In genomic region chr11:43411413-43411812, GRCm38 (mm10) we compare ENCODE assay signal across 9 mouse cellular contexts. TPM values are rescaled to one million over a fixed set of nuclear protein-coding genes. Genes with fewer than 3 reads are reported as not detected.
A peak's percentile ranks its signal among the peaks of the same experiment; 100 is the strongest.
DNase-seq lines count a peak whose midpoint lies in the region; ATAC-seq and TF ChIP-seq lines count a peak whose summit lies in the region.
"Had no signal": no experiment of that assay in that cellular context is flagged by ENCODE, and none has a peak within 500 bp of the region (broad histone marks: within the 10 kb centered on the region; RNA-seq: fewer than 3 reads in every experiment).

No protein-coding gene starts in this region.

- H3K4me2 ChIP-seq in kidney, embryonic 15.5 days = no peak overlapping the region
- H3K4me2 ChIP-seq in forebrain, embryonic 13.5 days = no peak overlapping the region
- H3K4me2 ChIP-seq in hindbrain, embryonic 16.5 days (ENCODE audit: low read length) = no peak overlapping the region
- H3K4me2 ChIP-seq in midbrain, embryonic 14.5 days (ENCODE audit: low read length) = no peak overlapping the region
- H3K4me2 ChIP-seq: neural tube, embryonic 13.5 days had no signal

- TF ChIP-seq POLR2A in brain, embryonic 14.5 days (IDR thresholded peaks at IDR 0.05; ENCODE audit: borderline replicate concordance, extremely low read depth, insufficient read depth, insufficient read length, poor library complexity, severe bottlenecking) = no peak

- no peaks in the 10 kb centered on the region for H3K36me3 ChIP-seq in kidney, embryonic 15.5 days
- no peaks in the 10 kb centered on the region for H3K36me3 ChIP-seq in forebrain, embryonic 13.5 days (ENCODE audit: poor library complexity, severe bottlenecking)
- no peaks in the 10 kb centered on the region for H3K36me3 ChIP-seq in hindbrain, embryonic 16.5 days (ENCODE audit: control insufficient read depth, insufficient read depth, low read length)
- no peaks in the 10 kb centered on the region for H3K36me3 ChIP-seq in midbrain, embryonic 14.5 days (ENCODE audit: control insufficient read depth, insufficient read depth, low read length)
- H3K36me3 ChIP-seq: neural tube, embryonic 13.5 days had no signal

- 7% methylated on average over 1 of the region's 1 CpGs for WGBS in kidney, embryonic 15.5 days
- WGBS in forebrain, embryonic 13.5 days = 6% methylated on average over 1 of the region's 1 CpGs
- 0% methylated on average over 1 of the region's 1 CpGs for whole genome bisulfite sequencing in hindbrain, embryonic 16.5 days
- WGBS in midbrain, embryonic 14.5 days = 2% methylated on average over 1 of the region's 1 CpGs

- no peak overlapping the region for H3K9ac ChIP-seq in kidney, embryonic 15.5 days
- no peak overlapping the region for H3K9ac ChIP-seq in forebrain, embryonic 13.5 days
- no peak overlapping the region for H3K9ac ChIP-seq in hindbrain, embryonic 16.5 days (ENCODE audit: low read depth, low read length)
- no peak overlapping the region for H3K9ac ChIP-seq in midbrain, embryonic 14.5 days (replicated peaks; ENCODE audit: low read length)
- H3K9ac ChIP-seq: neural tube, embryonic 13.5 days had no signal

- H3K4me1 ChIP-seq in kidney, embryonic 15.5 days = no peaks in the 10 kb centered on the region
- H3K4me1 ChIP-seq in forebrain, embryonic 13.5 days = no peaks in the 10 kb centered on the region
- H3K4me1 ChIP-seq in hindbrain, embryonic 16.5 days (ENCODE audit: control insufficient read depth, insufficient read depth, low read depth, low read length) = no peaks in the 10 kb centered on the region
- no peaks in the 10 kb centered on the region for H3K4me1 ChIP-seq in midbrain, embryonic 14.5 days (ENCODE audit: control insufficient read depth, insufficient read depth, low read length)
- H3K4me1 ChIP-seq: neural tube, embryonic 13.5 days had no signal

- no peak overlapping the region for H3K4me3 ChIP-seq in kidney, embryonic 15.5 days (replicated peaks)
- no peak overlapping the region for H3K4me3 ChIP-seq in forebrain, embryonic 13.5 days
- H3K4me3 ChIP-seq in hindbrain, embryonic 16.5 days (ENCODE audit: low read length) = no peak overlapping the region
- no peak overlapping the region for H3K4me3 ChIP-seq in midbrain, embryonic 14.5 days (replicated peaks; ENCODE audit: low read depth, low read length)
- H3K4me3 ChIP-seq: neural tube, embryonic 13.5 days had no signal

- peak; percentile 49 for DNase-seq in kidney, adult 11 months
- peak; percentile 68 for DNase-seq in brain, embryonic 14.5 days (ENCODE audit: low read depth)
- peak; percentile 77 for DNase-seq in left cerebral cortex, postnatal 14 days (ENCODE audit: low spot score in 2 of 2)
- peak; percentile 76 for DNase-seq in midbrain, embryonic 14.5 days
- DNase-seq in spleen, postnatal 10 days (ENCODE audit: low spot score in 2 of 2) = peak; percentile 64 to 84

- H3K27ac ChIP-seq in kidney, embryonic 15.5 days = no peak overlapping the region
- no peak overlapping the region for H3K27ac ChIP-seq in forebrain, embryonic 13.5 days
- H3K27ac ChIP-seq in hindbrain, embryonic 16.5 days (ENCODE audit: low read depth, low read length) = no peak overlapping the region
- H3K27ac ChIP-seq in midbrain, embryonic 14.5 days (replicated peaks; ENCODE audit: low read depth, low read length) = no peak overlapping the region
- H3K27ac ChIP-seq: neural tube, embryonic 13.5 days had no signal

- no peaks in the 10 kb centered on the region for H3K27me3 ChIP-seq in kidney, embryonic 15.5 days
- H3K27me3 ChIP-seq in forebrain, embryonic 13.5 days = no peaks in the 10 kb centered on the region
- no peaks in the 10 kb centered on the region for H3K27me3 ChIP-seq in hindbrain, embryonic 16.5 days (replicated peaks; ENCODE audit: control insufficient read depth, insufficient read depth, low read length)
- no peaks in the 10 kb centered on the region for H3K27me3 ChIP-seq in midbrain, embryonic 14.5 days (ENCODE audit: control insufficient read depth, insufficient read depth, low read length)
- H3K27me3 ChIP-seq: neural tube, embryonic 13.5 days had no signal

- H3K9me3 ChIP-seq in kidney, embryonic 15.5 days (replicated peaks) = no peaks in the 10 kb centered on the region
- no peaks in the 10 kb centered on the region for H3K9me3 ChIP-seq in forebrain, embryonic 13.5 days (replicated peaks)
- no peaks in the 10 kb centered on the region for H3K9me3 ChIP-seq in hindbrain, embryonic 16.5 days (ENCODE audit: control insufficient read depth, low read length)
- no peaks in the 10 kb centered on the region for H3K9me3 ChIP-seq in midbrain, embryonic 14.5 days (ENCODE audit: control insufficient read depth, low read length)
- H3K9me3 ChIP-seq: neural tube, embryonic 13.5 days had no signal

- intact Hi-C loops in left cerebral cortex, postnatal 14 days (cut with DNase I) = no loop called here

- peak; percentile 77; the same call in 1 of the 2 replicates for TF ChIP-seq CTCF in brain, embryonic 14.5 days (IDR thresholded peaks at IDR 0.05; ENCODE audit: borderline replicate concordance, extremely low read depth, insufficient read depth, insufficient read length)

- no peak for ATAC-seq in kidney, embryonic 15.5 days (replicated peaks; ENCODE audit: low FRiP score)
- peak; percentile 54 for ATAC-seq in forebrain, embryonic 13.5 days
- peak; percentile 40; the same call in 1 of the 2 replicates for ATAC-seq in hindbrain, embryonic 16.5 days
- ATAC-seq in midbrain, embryonic 14.5 days (ENCODE audit: low FRiP score, low TSS enrichment) = no peak

RNA-seq across cellular contexts. Expression of gene Pttg1, which starts 14.6 kb away (rescaled TPM):
- 100 and 113 TPM in 2 replicates for polyA plus RNA-seq in kidney, embryonic 15.5 days (2015; fragmentation: Nextera tagmentation; extraction: Ambion mirVana)
- 22.7 and 31.9 TPM in 2 replicates for polyA plus RNA-seq in brain, embryonic 14.5 days (2012; rRNA removed)
- 38.1 and 45.3 TPM in 2 replicates for polyA plus RNA-seq in forebrain, embryonic 13.5 days (2015; fragmentation: Nextera tagmentation; extraction: Ambion mirVana)
- polyA plus RNA-seq in hindbrain, embryonic 16.5 days (2015; fragmentation: Nextera tagmentation; extraction: Ambion mirVana) = 51.0 and 56.3 TPM in 2 replicates
- 10 to 100 TPM; 17.6 to 18.7 TPM for total RNA-seq in left cerebral cortex, postnatal 14 days (2021)
- 50.3 and 51.8 TPM in 2 replicates for polyA plus RNA-seq in midbrain, embryonic 14.5 days (2014; fragmentation: Nextera tagmentation; extraction: Ambion mirVana)

RNA-seq across cellular contexts. Expression of gene Slu7, which starts 22.1 kb away (rescaled TPM):
- 59.6 and 61.8 TPM in 2 replicates for polyA plus RNA-seq in kidney, embryonic 15.5 days (2015; fragmentation: Nextera tagmentation; extraction: Ambion mirVana)
- polyA plus RNA-seq in brain, embryonic 14.5 days (2012; rRNA removed) = 7.9 and 17.1 TPM in 2 replicates
- 68.4 and 72.8 TPM in 2 replicates for polyA plus RNA-seq in forebrain, embryonic 13.5 days (2015; fragmentation: Nextera tagmentation; extraction: Ambion mirVana)
- polyA plus RNA-seq in hindbrain, embryonic 16.5 days (2015; fragmentation: Nextera tagmentation; extraction: Ambion mirVana) = 54.4 and 55.2 TPM in 2 replicates
- 10 to 100 TPM; 43.7 to 48.9 TPM for total RNA-seq in left cerebral cortex, postnatal 14 days (2021)
- 64.1 and 68.6 TPM in 2 replicates for polyA plus RNA-seq in midbrain, embryonic 14.5 days (2014; fragmentation: Nextera tagmentation; extraction: Ambion mirVana)

Comparison
In these comparisons a context has a peak if more than half of its experiments do, and no peak if none do; other contexts are left out.
1. ATAC-seq: peak in forebrain, embryonic 13.5 days (single experiment) and hindbrain, embryonic 16.5 days (single experiment); none in kidney, embryonic 15.5 days (single experiment) and midbrain, embryonic 14.5 days (single experiment).
2. Peak in every context shown above with its lines, with median percentiles within 50 percentile points of each other: DNase-seq.